Mouse (Mus musculus) cortical plate, adult 2 months (tissue): ENCODE data around the gene Pilrb1.

Source experiments
- CTCF ChIP-seq: fragments of 200-500 bp; IDR thresholded peaks from 2 replicates; pipeline ENCODE4 v1.5.1; 2011; ENCODE audit warnings: mild to moderate bottlenecking, control low read depth, low read length; ENCODE audit not compliant: insufficient read depth; ENCODE audit errors: extremely low read depth
- POLR2A ChIP-seq: fragments of 200-500 bp; IDR thresholded peaks from 2 replicates; pipeline ENCODE4 v1.6.1; 2011; ENCODE audit warnings: mild to moderate bottlenecking, low read length, control low read depth; ENCODE audit not compliant: insufficient read depth; ENCODE audit errors: extremely low read depth

DNA sequence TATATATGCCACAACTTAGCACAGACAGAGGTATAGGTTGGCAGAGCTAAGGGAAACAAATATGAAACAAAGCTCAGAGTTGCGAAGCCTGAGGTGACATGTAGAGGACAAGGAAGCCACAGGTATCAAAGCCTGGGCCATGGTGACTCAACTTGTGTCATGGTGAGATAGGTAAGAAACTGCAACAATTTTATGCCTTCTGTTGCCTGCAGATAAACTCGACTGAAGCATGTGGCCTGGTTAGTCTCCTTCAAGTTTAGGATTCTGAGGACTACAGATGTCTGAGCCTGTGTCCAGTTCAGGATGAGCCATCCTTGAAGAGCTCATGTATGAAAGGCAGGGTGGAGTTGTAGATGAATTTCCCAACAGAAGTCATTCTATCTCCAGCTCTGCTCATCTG, 17.1 kb upstream of the Pilrb1 start:
- TF ChIP-seq POLR2A, result no peak
- TF ChIP-seq CTCF, result no peak
